Mouse (Mus musculus): ENCODE measurements at regions not wholly inside any gene's neighbourhood (a gene's known extent, or its start where the extent isn't known, plus 50 kb on each side); places are given as distances from the start of the nearest gene placed in this dataset.
A peak's percentile ranks its signal among the peaks of the same experiment; 100 is the strongest.

DNA sequence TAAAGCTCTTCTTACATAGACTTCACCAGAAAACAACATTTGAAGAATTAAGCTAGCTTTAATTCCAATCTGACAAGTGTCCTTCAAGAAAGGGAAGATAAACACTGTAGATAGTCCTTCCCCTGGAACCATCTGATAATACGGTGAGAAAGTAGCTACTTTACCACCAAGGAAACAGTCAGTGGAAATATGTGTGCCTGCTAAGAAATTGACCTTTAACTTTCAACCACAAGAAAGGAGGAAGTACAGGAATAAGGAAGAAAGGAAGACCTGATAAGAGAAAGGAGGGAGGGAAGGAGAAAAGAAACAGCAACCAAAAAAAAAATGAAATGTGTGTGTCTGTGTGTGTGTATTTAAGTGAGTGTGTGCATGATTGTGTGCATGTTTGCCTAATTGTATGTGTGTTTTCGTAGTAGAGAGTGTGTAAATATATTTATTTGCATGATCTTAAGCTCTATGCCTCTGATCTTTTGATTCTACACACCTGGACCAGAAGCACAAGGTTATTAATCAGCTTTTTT lies 831.3 kb downstream of the Pla2g4a start:
- DNase-seq (ENCODE audit: low read depth): peak; percentile 85

DNA sequence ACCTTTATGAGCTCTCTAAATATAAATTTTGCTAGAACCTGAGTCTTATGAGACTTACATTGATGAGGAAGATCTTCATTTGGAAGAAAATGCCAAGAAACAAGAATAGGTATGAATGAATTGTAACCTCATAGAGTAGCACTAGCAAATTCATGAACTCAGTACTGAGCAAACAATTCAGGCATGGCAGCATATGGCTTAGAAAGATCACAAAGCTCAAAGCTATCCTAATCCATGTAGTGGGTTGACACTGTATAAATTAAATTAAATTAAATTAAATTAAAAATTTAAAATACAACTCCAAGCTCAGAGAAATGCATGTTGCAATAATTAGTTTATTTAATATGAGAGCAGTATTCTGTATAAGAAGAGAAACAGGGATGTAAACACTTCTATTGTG lies 832.0 kb downstream of the Pla2g4a start:
- DNase-seq (ENCODE audit: low read depth): no peak

DNA sequence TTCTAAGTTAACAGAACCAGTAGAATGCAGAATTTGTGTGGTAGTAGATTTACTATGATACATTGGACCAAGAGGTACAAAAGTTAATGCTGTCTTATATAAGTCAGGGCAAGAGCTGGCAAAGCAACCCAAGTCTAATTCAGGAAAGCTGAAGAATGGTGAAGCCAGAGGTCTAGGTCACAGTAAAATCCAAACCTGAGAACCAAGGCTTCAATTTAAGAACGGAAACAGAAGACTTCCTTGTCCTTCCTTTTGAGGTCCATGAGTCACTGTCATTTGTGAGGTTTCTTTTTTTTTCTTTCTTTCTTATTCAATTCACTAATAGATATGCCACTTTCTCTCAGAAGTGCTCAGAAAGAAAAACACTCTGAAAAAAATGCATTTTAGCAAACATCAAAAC lies 833.4 kb downstream of the Pla2g4a start:
- peak; percentile 94 for DNase-seq (ENCODE audit: low read depth)

DNA sequence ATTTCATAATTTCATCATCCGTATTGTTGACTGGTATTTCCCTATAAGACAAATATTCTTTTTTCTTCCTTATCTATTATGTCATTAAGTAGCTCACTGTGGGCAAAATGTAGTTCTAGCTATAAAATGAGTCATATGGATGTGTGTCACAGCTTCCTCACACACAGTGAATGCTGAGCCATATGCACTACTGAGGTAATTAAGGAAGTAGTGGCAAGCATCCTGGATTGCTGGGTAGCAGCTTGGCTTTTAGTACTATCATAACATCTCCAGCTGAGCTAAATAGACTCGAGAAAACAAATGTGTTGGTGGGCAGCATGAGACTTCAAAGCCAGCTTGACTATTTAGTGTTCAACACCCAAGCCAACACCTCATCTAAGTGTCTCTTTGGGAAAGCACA lies 857.7 kb downstream of the Pla2g4a start:
- DNase-seq (ENCODE audit: low read depth): peak; percentile 85

DNA sequence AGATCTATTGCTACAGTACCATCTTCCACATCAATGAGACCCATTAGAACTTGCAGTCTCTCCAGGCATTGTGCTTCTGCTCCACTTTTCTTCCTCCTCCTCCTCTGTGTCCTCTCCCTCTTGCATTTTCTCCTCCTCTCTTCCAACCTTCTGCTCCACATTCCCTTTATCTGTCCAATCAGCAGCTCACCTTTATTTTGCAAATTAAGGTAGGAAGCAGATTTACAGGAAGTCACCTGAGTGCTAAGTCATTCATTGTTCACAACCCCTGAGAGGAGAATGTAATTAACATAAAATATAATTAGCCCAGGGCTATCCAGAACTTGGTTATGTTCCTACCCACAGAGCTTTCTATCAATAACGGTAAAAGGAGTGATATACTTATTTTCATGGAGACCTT lies 863.7 kb downstream of the Pla2g4a start:
- DNase-seq (ENCODE audit: low read depth): no peak

DNA sequence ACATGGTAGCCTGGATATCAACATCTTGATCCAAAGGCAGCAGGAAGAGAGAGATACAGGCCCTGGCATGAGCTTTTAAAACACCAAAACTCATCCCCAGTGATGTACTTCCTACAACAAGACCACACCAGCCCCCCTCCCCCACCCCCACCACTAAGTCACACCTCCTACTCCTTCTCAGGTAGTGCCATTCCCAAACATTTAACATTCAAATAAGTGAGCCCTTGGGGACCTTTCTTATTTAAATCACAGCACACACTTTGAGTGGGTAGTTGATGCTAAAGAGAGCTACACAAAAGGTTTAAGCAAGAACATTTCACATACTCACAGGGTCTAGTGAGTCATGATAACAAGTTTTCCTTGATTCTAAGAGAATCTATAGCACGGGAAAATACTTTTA lies 886.4 kb downstream of the Pla2g4a start:
- DNase-seq (ENCODE audit: low read depth): no peak

DNA sequence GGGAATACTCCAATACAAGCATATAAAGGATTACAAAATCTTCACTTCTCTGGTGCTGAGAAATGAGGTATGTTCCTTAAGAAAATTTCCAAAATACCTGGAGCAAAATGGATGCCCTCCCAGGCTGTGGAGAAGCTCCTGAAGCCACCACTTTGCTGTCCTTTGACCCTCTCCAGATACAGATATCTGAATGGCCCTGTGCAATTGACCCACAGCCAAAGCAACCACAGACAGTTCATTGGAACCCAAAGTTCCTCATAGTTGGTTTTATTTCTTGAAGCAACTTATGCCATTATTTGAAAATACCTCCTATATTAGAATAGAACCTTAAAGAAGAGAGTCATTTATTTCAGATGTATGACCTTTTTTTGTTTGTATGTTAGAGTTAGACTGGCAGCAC lies 891.5 kb downstream of the Pla2g4a start:
- DNase-seq (ENCODE audit: low read depth): peak; percentile 52

DNA sequence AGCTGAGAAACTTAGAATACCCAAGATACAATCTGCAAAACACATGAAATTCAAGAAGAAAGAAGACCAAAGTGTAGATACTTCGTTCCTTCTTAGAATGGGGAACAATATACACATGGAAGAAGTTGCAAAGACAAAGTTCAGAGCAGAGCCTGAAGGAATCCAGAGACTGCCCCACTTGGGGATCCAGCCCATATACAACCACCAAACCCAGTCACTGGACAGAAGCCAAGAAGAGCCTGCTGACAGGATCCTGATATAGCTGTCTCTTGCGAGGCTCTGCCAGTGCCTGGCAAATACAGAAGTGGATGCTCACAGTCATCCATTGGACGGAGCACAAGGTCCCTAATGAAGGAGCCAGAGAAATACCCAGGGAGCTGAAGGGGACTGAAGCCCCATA lies 898.1 kb downstream of the Pla2g4a start:
- peak; percentile 45 for DNase-seq (ENCODE audit: low read depth)

DNA sequence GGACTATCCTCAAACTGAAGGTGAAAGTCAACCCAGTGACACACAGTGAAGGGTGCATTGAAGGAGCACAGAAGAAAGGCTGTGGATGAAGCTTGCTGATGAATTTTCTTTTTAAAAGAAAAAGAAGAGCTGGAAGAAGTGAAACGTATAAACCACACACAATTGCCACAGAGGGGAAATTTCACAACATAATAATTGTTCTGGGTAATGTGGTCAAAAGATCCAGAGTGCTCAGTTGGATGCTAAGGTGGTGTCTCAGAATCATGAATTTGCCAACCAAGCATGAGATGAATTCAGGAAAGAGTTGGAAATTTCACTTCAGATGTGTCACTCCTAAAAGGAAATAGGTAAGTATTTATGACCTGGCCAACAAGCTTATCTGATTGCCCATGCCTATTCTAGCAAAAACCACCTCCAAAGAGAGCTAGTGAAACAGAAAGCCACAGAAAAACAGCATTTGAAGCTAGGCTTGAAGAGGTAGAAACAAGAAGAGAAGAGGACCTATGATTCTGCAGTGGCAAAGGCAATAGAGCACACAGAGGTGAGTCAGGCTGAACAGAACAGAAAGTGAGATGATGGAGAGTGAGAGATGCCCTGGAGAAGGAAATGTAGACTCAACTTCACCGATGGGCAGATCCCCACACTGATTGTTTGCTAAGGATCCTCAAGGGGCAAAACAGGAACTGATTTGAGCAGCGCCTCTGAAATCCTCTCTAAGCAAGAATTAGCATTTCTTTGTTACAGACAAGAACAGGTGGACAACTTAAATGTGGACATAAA lies 922.7 kb downstream of the Pla2g4a start:
- DNase-seq (ENCODE audit: low read depth): peak; percentile 75

DNA sequence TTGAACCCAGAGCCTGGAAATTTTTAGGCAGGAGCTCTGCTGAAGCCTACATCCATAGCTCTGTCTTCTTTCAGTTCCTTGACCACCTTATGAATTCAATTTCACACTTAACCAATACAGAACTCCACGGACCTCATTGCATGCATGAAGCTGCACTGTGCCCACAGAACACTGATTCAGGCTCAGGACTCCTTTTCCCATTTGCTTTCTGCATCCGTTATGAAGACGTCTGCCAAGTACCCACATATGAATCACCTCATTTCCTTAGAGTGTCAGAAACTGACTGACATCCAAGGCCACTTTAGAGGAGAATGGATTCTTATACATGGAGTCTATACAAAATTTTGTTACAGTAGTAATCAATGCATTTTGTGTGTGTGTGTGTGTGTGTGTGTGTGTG lies 932.8 kb downstream of the Pla2g4a start:
- peak; percentile 51 for DNase-seq (ENCODE audit: low read depth)

DNA sequence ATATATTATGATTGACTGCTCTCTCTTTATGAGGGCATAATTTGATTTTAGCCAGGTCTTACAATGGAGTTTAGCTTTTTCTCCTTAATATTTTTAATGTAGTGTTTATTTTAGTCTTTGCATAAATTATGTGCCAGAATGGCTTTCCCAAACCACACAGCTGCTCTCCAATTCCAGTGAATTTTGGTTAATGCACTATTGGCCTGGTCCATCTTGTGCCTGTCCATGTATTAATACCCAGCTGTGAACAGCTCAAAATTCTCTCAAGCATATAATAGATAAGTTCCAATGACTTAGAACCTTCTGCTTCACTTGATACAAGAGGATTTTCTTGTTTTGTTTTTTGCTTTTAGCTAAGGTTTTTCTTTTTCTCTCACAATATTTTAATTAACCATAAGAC lies 939.4 kb downstream of the Pla2g4a start:
- DNase-seq (ENCODE audit: low read depth): no peak

DNA sequence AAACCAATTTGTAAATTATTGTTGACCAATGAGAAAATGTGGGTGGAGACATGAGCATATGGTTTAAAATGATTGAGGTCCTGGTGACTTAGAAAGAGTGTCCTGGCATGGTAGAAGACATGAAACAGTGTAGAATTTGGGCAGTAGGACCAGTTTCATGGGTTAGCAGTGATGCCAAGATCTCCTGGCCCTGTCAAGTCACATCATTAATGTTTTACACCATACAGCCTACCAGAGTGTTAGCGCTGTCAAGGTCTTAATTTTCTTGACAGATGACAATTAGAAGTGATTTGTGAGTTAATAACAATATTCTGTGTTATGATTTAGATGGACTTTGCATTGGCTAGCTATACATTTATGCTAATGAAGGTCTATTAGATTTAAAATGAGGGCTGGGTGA lies 939.8 kb downstream of the Pla2g4a start:
- DNase-seq (ENCODE audit: low read depth): no peak

DNA sequence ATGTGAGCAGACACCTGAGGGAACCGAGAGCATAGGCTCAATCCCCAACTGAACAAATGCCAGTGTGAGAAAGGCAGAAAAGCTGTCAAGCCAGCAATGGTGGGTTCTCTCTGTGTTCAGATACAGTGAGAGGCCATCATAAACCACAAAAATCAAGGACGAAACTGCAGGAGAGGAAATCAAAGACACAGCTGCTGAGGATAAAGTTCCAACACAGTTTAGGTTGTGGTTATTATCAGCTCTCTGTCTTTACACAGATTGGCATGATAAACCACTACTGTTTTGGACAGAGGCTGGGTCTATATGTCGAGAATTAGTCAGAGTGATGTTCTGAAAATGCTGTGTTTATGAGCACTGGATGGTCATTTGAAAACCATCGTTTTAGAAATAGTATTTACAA lies 946.5 kb downstream of the Pla2g4a start:
- DNase-seq (ENCODE audit: low read depth): peak; percentile 96

DNA sequence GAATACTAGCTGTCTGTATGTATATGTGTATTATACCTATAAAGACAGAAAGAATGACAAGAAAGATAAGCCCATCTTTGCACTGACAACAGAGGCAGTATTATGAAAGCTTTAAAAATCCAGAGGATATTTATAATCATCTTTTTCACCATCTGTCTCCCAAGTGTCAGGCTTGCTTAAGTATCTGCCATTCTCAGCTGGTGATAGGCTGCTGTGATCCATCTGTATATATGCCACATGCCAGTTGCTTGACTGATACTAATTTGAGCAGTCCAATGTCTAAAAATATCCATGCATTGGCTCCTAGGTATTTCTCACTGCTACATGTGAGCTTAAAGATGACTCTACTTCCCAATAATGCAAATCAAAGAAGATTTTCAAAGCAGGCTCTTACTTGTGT lies 950.3 kb downstream of the Pla2g4a start:
- DNase-seq (ENCODE audit: low read depth): no peak

DNA sequence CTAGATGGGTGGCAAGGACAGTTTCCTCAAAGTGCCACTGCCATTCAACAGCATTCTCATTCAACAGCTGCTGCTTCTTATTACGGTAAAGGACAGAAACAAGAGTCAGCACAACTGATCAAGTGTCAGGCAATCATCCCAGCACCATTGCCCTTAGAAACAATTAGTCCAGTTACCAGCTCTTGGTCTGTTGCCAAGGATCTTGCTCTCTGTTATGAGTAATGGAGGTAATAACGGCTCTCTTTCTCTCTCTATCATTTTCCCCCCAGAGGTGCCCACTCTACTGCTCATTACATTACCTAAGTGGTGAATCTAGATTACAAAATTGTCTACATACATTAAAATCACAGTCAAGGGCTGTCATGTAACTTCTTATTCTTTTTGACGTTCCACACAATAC lies 961.0 kb downstream of the Pla2g4a start:
- DNase-seq (ENCODE audit: low read depth): no peak

DNA sequence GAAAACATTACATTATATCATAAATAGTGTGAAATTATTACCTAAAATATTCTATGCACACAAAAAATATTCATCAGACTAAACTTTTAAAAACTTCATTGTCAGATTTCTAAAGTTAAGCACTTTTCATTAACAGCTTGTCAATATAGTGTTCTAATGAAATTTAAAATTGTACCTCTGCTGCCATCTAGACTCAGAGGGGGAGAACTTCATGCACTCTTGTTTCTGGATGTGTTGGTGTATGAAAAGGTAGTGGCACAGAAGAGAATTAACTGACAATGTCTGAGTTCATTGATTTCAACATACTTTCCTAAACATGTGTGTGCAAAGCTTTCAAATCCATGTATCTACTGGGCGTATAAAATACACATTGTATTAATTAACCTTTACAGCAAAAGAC lies 967.5 kb downstream of the Pla2g4a start:
- peak; percentile 69 for DNase-seq (ENCODE audit: low read depth)

DNA sequence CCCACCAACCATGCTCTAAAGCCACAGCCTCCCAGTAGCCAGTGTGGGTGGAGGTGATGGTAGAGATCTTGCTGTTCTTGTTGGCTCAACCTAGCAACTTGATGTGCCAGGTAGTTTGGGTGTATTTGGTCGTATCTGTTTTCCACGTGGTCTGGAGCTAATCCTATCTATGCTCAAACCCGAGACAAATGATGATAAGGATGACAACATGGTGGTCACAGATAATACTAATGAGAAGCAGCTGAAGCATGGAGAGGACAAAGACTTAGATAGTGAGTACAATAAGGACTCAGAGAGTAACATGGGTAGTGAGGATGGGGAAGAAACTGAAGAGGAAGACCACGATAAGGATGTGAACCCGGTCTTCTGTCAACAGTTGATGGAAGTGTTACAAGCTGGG lies 983.7 kb downstream of the Pla2g4a start:
- DNase-seq (ENCODE audit: low read depth): no peak

DNA sequence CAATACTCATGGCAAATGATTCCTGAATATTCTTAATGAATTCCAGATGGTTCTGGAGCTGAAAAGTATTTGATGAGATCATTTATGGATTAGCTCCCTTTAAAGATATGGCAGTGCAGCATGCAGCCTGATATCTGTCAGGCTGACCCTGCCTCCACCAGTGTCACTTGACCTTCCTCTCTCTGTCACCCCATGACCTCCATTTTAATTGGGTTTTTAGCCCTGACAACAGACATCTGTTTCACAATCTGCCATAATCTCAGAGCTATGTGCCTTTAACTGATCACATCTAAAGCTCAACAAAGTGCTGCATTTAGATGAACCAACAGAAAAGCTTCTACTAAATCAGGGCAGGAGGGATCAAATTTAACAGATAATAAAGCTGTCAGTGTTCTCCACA lies 995.7 kb downstream of the Pla2g4a start:
- DNase-seq (ENCODE audit: low read depth): no peak

DNA sequence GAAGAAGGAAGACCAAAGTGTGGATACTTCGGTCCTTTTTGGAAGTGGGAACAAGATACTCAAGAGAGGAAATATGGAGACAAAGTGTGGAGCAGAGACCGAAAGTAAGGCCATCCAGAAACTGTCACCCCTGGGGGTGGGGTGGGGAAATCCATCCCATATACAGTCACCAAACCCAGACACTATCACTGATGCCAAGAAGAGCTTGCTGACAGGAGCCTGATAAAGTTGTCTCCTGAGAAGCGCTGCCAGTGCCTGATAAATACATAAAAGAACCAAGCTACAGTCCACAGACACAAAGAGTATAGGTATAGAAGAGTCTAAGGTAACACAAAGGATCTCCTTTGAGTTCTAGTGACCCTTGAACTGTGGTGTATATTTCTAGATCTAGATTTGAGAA lies 1026.7 kb downstream of the Pla2g4a start:
- DNase-seq (ENCODE audit: low read depth): no peak

DNA sequence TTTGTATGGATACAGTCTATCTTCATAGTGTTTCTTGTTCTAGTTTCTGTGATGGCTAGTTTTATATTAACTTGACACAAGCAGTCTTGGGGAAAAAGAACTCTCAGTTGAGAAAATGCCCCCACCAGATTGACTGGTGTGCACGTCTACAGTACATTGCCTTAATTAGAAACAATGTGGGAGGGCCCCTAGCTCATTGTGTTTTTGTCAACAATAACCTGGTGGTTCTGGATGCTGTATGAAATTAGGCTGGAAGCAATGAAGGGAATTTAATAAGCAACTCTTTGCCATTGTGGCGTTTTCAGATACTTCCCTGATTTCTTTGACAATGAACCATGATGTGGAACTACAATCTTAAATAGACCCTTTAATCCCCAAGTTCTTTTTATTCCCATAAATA lies 1036.6 kb downstream of the Pla2g4a start:
- DNase-seq (ENCODE audit: low read depth): no peak

DNA sequence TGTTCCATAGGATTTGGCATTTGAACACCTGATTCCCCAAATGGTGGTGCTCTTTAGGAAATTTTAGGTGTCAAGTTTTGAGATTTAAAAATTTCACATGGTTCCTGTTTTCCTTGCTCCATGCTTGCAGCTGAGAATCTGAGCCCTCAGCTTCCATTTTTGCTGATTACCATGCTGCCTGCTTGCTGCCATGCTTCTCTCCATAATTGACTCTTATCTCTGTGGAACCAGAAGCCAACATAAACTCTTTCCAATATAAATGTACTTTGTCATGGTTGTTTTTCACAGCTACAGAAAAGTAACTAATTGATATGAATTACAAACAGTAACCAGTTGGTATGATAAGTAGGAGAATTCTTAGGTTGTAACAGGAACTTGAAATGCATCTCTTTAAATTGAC lies 1044.0 kb downstream of the Pla2g4a start:
- DNase-seq (ENCODE audit: low read depth): no peak

DNA sequence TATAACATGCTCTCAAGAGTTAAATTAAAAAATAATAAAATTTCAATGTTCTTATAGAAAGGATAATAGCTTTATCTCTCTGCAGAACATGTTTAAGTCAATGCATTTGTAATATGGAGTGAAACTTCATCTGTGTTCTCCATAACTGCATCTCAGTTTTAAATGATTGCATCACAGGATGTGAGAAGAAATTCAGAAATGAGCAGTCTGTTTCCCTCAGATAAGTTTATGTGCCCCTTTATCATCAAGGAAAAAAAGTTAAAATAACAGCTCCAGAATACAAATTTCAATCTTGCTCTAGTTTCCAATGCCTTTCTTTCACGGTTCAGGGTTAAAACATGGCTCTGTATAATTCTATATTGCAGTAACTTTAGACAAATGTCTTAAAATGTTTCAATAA lies 1048.3 kb downstream of the Pla2g4a start:
- peak; percentile 79 for DNase-seq (ENCODE audit: low read depth)

DNA sequence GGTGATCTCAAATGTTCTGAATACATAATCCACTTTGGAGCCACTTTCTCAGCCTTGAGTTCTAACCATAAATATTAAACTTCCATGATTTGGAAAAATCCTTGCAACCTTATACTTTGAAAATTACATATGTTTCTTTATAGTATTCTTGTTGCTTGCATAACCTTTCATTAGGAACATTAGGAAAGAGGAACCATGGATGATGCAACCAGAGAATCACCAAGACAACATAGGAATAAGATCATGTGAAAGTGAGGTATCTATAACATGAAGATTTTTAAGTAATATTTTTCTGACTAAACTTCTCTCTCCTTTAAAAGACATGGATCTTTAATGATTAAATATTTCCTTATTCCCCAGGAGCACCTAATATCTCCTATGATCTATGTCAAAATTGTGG lies 1057.0 kb downstream of the Pla2g4a start:
- DNase-seq (ENCODE audit: low read depth): peak; percentile 62

DNA sequence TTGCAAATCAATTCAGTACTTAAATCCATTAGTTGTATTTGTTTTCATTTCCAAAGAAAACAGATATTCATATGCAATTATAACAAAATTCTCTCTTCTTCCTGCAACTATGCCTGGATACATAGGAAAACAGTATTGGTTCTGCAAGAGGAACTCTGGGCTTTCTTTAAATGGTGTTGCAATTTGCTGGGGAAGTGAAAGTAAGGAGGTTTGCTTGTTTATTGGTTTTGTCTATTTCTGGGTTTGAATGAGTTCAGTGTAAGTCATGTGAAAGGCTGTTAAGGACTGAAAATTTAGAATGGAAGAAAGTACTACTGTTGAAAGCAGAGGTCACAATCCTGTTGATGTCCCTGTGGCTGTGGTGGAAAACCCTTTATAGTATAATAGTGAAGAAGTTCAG lies 1058.0 kb downstream of the Pla2g4a start:
- DNase-seq (ENCODE audit: low read depth): peak; percentile 61

Measured in 416B (cell line).